Mouse (Mus musculus) heart, postnatal 0 days (tissue): ENCODE results near the gene Clcn6. TPM values are rescaled to one million over a fixed set of nuclear protein-coding genes. Genes with fewer than 3 reads are reported as not detected.

Experiments used
- ATAC-seq: fragments of 200-750 bp; cut with Nextera tagmentation; 2 replicates; pipeline ENCODE4 v1.8.0; 2017; ENCODE audit warnings: low read depth, moderate number of reproducible peaks, moderate library complexity; ENCODE audit not compliant: insufficient read depth
- DNase-seq: peaks from one replicate; pipeline ENCODE4 v3.0.0-alpha.2; 2016; ENCODE audit warnings: low spot score
- H3K27ac ChIP-seq: fragments of 300-500 bp; sonication (generic); 2 replicates; pipeline ENCODE4 v1.5.1; 2014; ENCODE audit warnings: low read depth, mild to moderate bottlenecking
- H3K27me3 ChIP-seq: fragments of 300-500 bp; sonication (generic); 2 replicates; pipeline ENCODE4 v1.6.1; 2014; ENCODE audit warnings: low read length, mixed read lengths; ENCODE audit not compliant: control insufficient read depth, insufficient read depth
- H3K36me3 ChIP-seq: fragments of 300-500 bp; sonication (generic); replicated peaks from 2 replicates; pipeline ENCODE4 v1.6.1; 2014; ENCODE audit warnings: low read length, mixed read lengths; ENCODE audit not compliant: control insufficient read depth, insufficient read depth
- H3K4me1 ChIP-seq: fragments of 300-500 bp; sonication (generic); 2 replicates; pipeline ENCODE4 v1.6.1; 2014; ENCODE audit warnings: antibody characterized with exemption; ENCODE audit not compliant: control insufficient read depth, insufficient read depth
- H3K4me2 ChIP-seq: fragments of 300-500 bp; sonication (generic); 2 replicates; pipeline ENCODE4 v1.6.1; 2014; ENCODE audit warnings: low read depth, mild to moderate bottlenecking, low read length, moderate library complexity
- H3K4me3 ChIP-seq: fragments of 300-500 bp; sonication (generic); 2 replicates; pipeline ENCODE4 v1.5.1; 2014; ENCODE audit warnings: low read depth, low read length
- H3K9ac ChIP-seq: fragments of 300-500 bp; sonication (generic); replicated peaks from 2 replicates; pipeline ENCODE4 v1.6.1; 2014; ENCODE audit warnings: low read depth, low read length, mixed read lengths
- H3K9me3 ChIP-seq: fragments of 300-500 bp; sonication (generic); replicated peaks from 2 replicates; pipeline ENCODE4 v1.6.1; 2016; ENCODE audit warnings: low read length; ENCODE audit not compliant: control insufficient read depth
- CTCF ChIP-seq: IDR thresholded peaks from 2 replicates; pipeline ENCODE4 v1.5.1; 2016; ENCODE audit warnings: antibody characterized with exemption, control low read depth, low read depth
- EP300 ChIP-seq: IDR thresholded peaks from 2 replicates; pipeline ENCODE4 v1.6.1; 2016; ENCODE audit warnings: antibody characterized with exemption, low read depth
- WGBS: fragments of 180-500 bp; shearing (Covaris S2); extraction: QIAGEN DNeasy Blood & Tissue Kit; methylation state at CpG from one replicate; pipeline ENCODE4 v1.1.7; 2014; 5-methylcytosine and 5-hydroxymethylcytosine counted together
- polyA plus RNA-seq: library from polyadenylated mRNA; unstranded; fragments of >200 nt; fragmentation: Nextera tagmentation; extraction: Ambion mirVana; gene quantifications from 2 replicates; pipeline ENCODE4 v1.2.1, GENCODE M21; 2015
- total RNA-seq: library from RNA; depleted of rRNA; stranded (reverse); fragments of >200 nt; gene quantifications from 2 replicates; pipeline ENCODE4 v1.2.3, GENCODE M21; 2014; ENCODE audit warnings: low replicate concordance

Clcn6 gene
- total and polyA plus RNA-seq, 2 experiments from 2014 or later: 4.3 to 14.7 TPM

DNA sequence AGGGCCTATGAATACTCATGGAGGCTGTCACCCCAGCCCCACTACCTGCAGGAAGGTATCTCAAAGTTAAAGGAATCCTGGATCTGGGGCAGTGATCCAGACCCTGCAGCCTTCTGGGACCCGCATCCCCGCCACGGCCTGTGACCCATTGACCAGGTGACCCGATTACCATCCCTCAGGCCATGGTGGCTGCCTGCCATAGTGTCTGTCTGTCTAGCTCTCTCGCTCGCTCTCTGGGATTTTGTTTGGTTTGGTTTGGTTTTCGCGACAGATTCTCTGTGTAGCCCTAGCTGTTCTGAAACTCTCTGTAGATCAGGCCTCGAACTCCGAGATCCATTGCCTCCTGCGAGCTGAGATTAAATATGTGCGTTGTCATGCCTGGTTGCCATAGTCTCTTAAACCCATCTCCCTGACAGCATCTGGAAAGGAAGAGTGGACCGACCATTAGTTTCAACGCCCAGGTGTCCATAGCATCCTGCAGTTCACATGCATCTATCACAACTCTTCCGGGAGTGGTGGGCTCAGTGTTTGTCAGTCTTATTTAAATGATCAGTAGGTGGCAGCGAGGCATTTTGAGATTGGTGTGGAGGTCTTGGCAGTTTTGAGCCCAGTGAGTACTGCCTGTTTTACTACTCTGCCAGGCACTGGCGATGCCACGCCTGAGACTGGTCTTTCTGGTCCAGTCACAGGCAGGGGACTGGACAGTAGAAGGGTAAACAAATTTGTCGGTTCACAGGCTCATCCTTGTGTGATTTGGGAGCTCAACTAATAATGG, 820 bp upstream of the Clcn6 start:
- Histone ChIP-seq H3K4me1 (peaks cover 35% of the 10 kb centered on the region), H3K27ac (peak overlapping the region; percentile 86), H3K9me3 (no peaks in the 10 kb centered on the region), H3K36me3 (peaks cover 17% of the 10 kb centered on the region), H3K4me3 (peak overlapping the region; percentile 71), H3K4me2 (peak overlapping the region; percentile 83), H3K9ac (peak overlapping the region; percentile 64), H3K27me3 (no peaks in the 10 kb centered on the region)
- WGBS: 23% methylated on average over 19 of the region's 19 CpGs
- TF ChIP-seq EP300 (no peak), CTCF (peak; percentile 17; the same call in 1 of the 2 replicates)
- ATAC-seq: no peak
- DNase-seq: no peak

DNA sequence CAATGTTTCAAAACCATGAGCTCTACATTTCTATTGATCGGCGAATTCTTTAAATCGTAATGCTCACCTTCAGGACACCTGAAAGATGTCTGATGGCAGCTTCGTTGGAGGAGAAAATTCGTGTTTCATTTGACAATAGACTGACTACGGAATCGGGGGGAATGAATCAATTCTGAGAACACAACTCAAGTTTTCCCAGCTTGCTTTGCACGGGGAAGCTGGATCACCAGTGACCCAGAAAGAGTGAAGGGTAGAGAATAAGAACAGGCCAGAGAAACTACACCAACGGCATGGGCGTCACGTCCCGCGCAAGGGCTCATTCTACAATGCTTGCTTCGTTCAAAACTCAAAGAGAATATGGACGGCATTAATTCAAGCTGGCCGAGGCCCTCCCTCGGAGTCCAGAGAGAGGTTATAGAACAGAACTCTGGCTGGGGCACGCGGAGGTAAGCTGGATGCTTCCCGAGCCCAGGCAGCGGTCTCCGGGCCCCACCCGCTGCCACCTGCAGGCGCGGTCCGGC, 482 bp downstream of the Clcn6 start:
- peak overlapping the region; percentile 64 for H3K27ac ChIP-seq

DNA sequence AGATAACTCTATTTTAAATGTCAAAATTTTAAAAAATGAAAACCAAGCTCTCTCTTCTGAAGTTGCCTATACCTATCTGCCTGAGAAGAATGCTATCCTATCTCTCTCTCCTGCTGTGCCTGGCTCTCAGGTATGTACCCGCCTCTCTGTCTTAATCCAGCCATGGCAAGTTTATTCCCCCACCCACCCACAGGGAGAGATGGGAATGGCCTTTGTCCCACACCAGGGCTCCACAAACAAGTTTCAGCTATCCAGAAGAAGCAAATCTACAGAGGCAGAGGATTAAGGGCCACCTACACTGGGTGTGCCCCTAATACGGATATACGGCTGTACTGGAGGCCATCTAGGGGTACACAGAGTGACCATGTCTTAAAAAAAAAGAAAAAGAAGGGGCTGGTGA, 3.2 kb downstream of the Clcn6 start:
- Histone ChIP-seq H3K4me2 (no peak overlapping the region), H3K27me3 (no peaks in the 10 kb centered on the region), H3K36me3 (peaks cover 15% of the 10 kb centered on the region; the same call in 1 of the 2 replicates), H3K27ac (no peak overlapping the region), H3K9me3 (no peaks in the 10 kb centered on the region), H3K4me3 (no peak overlapping the region), H3K4me1 (peaks cover 21% of the 10 kb centered on the region), H3K9ac (no peak overlapping the region)
- no peak for TF ChIP-seq CTCF
- TF ChIP-seq EP300: no peak
- no peak for DNase-seq
- 92% methylated on average over 3 of the region's 3 CpGs for WGBS
- no peak for ATAC-seq

More for the DNA sequence above, 482 bp downstream of the Clcn6 start:
- peaks cover 35% of the 10 kb centered on the region for H3K4me1 ChIP-seq
- H3K4me3 ChIP-seq: peak overlapping the region; percentile 71
- H3K27me3 ChIP-seq: no peaks in the 10 kb centered on the region
- TF ChIP-seq CTCF (no peak), EP300 (no peak)
- H3K36me3 ChIP-seq: peaks cover 9% of the 10 kb centered on the region; the same call in 1 of the 2 replicates
- ATAC-seq: no peak
- peak overlapping the region; percentile 88 for H3K4me2 ChIP-seq
- peak overlapping the region; percentile 57 for H3K9ac ChIP-seq
- DNase-seq: no peak
- H3K9me3 ChIP-seq: no peaks in the 10 kb centered on the region
- 7% methylated on average over 26 of the region's 26 CpGs for WGBS

DNA sequence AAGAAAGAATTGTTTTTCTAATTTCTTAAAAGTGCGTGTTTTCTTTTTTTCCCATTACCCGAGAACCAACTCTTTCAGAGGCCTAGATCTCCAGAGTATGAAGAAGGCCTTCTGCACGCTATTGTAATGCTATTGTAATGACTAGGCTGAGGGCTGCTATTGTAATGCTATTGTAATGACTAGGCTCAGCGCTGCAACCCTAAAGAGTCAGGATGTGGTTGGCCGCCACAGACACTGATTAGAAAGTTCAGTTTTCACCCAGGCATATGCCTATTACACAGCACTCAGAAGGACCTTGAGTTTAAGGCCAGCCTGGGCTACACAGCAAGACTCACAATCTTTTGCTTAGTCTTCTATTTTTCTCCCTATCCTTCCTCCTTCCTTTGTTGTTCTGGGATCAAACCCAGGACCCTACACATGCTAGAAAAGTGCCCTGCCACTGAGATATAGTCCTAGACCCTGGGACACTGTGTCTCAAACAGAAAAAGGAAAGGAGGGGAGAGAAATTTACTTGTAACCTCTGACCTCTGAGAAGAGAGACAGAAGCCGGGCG, 4.7 kb downstream of the Clcn6 start:
- H3K27me3 ChIP-seq: no peaks in the 10 kb centered on the region
- no peak overlapping the region for H3K4me2 ChIP-seq
- H3K9me3 ChIP-seq: no peaks in the 10 kb centered on the region
- no peak overlapping the region for H3K4me3 ChIP-seq
- DNase-seq (no peak), ATAC-seq (no peak)
- 82% methylated on average over 7 of the region's 7 CpGs for WGBS
- H3K4me1 ChIP-seq: peaks cover 9% of the 10 kb centered on the region; the same call in 1 of the 2 replicates
- peaks cover 23% of the 10 kb centered on the region for H3K36me3 ChIP-seq
- no peak overlapping the region for H3K9ac ChIP-seq
- no peak for TF ChIP-seq CTCF
- no peak for TF ChIP-seq EP300
- no peak overlapping the region for H3K27ac ChIP-seq

DNA sequence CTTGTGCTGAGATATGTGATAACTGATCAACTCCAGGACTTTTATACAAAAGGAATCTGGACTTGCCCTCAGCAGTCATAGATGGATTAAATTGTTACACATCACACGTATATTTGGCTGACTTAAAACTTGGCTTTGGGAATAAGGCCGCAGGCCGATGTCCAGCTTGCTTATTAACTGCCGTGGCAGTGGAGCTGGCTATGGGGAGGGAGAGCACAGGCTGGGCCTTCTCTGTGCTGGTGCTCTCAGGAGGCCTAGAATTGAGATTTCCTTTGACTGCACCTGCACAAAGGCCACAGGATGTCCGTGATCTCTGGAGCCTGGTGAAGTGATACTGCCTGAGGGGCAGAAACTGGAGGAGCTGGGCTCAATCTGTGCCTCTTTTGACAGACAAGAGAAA, 8.1 kb downstream of the Clcn6 start:
- no peak for TF ChIP-seq EP300
- no peak for TF ChIP-seq CTCF
- H3K36me3 ChIP-seq: peaks cover 51% of the 10 kb centered on the region
- ATAC-seq: no peak
- H3K27me3 ChIP-seq: no peaks in the 10 kb centered on the region
- no peaks in the 10 kb centered on the region for H3K9me3 ChIP-seq
- no peak overlapping the region for H3K4me3 ChIP-seq
- H3K27ac ChIP-seq: no peak overlapping the region
- H3K4me2 ChIP-seq: no peak overlapping the region
- H3K9ac ChIP-seq: no peak overlapping the region
- no peak for DNase-seq
- no peaks in the 10 kb centered on the region for H3K4me1 ChIP-seq
- 84% methylated on average over 5 of the region's 5 CpGs for WGBS
